Mouse (Mus musculus): Measurements from ENCODE around the gene Heca.
"Not testable (repeated sequence)": the region's sequence is repeated elsewhere in the genome, so short reads cannot be mapped to it uniquely, and the experiment has no call there.

The Heca gene

DNA sequence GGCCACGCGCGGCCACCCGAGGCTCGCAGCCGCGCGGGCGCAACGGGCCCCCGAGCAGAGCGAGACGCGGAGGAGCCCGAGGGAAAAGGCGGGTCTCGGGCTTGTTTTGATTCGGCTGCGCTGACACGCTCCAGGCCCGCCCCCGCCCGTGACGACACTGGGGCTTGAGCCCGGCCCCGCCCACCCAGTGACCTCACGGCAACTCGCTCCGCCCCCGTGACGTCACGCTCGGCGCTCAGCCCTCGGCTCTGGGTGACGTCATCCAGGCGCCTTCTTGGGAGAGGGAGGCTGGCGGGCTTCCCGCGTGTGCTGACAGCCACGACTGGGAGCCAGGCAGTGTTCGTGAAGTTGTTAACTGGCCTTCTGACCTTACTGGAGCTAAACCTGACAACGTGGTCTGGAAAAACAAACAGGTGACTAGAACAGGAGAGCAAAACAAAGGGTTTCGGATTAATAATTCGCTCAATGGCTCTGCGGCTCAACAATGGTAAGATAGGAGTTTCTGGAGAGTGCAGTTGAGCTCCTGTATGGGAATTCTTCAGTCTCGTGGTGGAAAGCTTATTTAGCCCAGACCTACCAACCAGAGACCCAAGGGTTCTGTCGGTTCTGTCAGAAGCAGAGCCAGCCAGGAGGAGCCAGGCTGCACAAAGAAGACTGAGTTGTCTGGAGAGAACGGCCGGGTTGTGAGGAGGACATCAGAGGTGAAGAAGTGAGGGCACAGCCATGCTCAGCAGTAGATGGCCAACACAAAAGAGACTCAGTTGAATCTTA lies at the start of gene Heca:
Gene Heca, minus strand, starts transcription at position 108 of the 771 bp plus-strand sequence.
- peak; percentile 80 to 84 for DNase-seq

DNA sequence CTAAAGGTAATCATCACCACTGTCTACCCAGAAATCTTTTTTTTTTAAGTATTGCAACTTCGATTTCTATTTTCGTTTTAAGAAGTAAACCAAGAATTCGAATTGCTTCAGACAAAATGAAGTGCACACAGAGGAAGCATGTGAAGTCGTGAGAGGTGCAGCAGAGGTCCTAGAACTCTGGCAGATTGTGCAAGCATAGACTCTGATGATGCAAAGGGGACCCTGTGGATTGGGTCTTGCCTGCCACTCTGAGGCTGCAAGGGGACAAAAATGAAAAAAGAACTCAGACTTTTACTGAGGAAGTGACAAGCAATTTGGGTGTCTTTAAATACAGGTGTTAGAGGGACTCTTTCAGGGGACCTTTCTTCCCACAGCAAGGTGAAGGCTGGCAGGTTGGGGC lies 42.7 kb upstream of the Heca start:
- DNase-seq: no peak

GRCm38 (mm10) chr10:17989136-17989535 lies 41.3 kb upstream of the Heca start:
- no peak for DNase-seq

DNA sequence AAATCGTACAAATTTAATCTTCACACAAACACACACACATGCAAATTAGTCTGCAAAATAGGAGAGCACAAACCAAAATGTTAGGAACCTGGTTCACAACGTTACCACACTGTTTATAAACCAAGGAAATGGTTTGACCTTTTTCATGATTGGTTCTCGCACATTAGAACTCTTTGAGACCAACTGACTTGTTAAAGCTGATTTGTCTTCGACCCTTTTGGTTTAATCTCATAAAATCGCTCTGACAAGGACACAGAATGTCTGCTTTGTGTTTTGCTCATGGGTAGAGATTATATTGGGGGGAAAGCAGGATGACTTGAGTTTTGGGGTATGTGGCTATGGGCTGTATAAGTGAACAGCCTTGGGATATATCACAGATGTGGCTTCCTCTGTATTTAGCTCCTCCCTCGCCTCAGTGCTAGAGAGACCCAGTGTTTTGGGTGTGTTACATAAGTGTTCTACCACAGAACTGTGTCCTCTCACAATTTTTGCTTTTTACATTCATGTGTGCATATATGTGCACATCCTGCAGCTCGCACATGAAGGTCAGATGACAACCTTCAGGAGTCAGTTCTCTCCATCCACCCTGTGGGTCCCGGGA lies 40.1 kb upstream of the Heca start:
- DNase-seq: no peak

DNA sequence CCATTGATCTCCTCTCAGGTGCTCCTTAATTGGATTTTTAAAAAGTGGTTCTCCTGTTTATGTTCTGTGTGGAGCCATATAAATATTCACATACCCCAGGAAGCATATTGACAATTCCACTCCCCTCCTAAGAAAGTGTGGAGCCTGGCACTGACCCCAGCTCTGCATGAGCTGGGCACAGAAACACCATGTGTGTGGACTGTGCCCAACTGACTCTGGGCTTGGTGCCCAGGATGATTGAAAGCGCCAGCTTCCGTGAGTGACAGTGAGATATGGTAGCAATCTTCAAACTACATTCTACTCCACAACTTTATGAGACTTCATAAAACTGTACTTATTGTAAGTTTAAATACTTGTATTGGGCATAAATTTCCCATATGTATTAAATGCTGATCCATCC lies 35.4 kb upstream of the Heca start:
- peak in 1 of 2 experiments; percentile 43 for DNase-seq

DNA sequence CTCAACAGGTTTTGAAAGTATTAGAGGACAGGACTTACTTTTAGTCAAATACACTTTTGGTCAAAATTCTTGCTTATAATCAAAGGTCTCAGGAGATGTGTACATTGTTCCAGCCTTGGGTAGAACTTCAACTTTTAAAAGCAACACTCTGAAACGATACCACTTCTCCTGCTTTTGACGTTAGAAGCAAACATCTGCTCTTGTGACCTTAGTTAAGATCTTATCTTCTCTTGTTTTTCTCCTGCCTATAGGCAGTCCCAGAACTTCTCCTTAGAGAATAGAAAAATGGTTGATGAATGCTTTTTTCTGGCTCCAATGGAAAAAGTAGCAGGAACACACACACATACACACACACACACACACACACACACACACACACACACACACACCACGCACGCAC lies 18.2 kb upstream of the Heca start:
- no peak for DNase-seq

DNA sequence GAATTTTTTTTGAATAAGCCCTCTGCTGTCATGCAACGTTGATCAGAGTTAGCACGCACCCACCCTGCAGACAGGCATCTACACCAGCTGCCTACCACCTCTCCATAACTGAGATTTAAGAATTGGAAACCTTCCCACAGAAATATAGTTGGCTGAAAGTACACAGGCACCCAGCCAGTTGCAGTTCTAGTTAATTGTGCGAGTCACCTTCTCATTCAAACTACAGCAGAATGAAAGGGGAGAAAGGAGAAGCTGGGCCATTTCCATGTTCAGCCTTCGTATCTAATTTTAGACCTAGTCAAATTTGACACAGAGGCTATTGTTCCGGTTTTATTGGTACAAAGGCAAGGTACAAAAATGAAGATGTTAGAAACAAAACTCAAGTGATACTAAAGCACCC lies 2.9 kb upstream of the Heca start:
- DNase-seq: no peak

GRCm38 (mm10) chr10:17947175-17947906 lies 526 bp downstream of the Heca start:
- DNase-seq: peak; percentile 35 to 53

DNA sequence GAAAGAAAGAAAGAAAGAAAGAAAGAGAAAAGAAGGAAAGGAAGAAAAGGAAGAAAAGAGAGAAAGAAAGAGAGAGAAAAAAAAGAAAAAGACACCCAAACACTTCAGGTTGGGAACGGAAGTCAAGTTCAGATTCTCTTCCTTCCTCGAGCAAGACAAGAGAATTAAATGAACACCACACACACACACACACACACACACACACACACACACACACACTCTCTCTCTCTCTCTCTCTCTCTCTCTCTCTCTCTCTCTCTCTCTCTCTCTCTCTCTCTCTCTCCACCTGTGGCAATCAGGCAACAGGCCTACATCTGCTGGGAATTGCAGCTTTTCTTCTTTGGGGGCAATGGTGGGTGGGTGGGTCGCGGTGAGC lies 1.1 kb downstream of the Heca start:
- DNase-seq: not testable (repeated sequence)

DNA sequence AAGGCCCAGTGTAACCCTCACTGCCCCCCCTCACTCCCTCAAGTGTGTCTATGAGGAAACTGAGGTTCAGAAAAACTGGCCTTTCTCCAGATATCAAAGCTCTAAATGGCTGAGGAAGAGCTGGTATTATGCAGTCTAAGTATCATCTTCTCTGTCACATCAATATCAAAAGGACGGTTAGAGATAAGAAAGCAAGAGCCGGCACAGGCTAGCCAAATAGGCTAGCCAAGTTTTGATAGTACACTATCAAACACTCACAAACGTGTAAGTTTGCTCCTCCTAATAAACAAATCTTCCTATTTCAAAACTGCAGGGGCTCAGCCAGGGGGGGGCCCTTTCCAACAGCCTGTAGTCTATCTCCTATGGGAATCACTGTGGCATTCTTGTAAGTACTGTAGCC lies 1.8 kb downstream of the Heca start:
- no peak for DNase-seq

GRCm38 (mm10) chr10:17933622-17934021 lies 14.2 kb downstream of the Heca start:
- no peak for DNase-seq

GRCm38 (mm10) chr10:17932131-17932530 lies 15.7 kb downstream of the Heca start:
- no peak for DNase-seq

GRCm38 (mm10) chr10:17931157-17931556 lies 16.7 kb downstream of the Heca start:
- no peak for DNase-seq

DNA sequence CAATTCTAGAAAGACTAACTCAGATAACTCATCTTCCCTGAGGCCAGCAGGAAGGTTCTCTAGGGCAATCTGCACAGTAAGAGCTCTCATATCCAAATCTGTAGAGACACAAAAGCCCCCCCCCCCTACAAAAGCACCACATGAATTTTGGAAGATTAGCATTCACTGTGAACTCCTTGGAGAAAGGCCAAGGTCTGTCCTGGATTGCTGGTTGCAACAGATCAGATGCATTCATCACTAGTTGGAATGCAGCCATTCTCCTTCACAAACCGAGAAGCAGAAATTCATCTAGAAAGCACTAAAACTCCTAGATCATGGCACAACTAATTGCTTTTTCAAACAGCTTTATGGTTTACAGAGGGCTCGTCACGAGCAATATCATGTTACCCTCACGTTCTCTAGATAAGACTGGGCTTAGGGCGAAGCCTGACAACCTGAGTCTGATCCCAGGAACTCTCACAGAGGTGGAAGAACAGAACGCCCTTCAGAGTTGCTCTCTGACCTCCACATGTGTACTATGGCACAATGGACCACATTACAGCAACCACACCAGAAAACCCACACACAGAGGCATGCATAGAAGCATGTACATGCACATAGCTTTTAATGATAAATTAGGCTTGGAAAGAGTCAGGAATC lies 17.3 kb downstream of the Heca start:
- DNase-seq: no peak

DNA sequence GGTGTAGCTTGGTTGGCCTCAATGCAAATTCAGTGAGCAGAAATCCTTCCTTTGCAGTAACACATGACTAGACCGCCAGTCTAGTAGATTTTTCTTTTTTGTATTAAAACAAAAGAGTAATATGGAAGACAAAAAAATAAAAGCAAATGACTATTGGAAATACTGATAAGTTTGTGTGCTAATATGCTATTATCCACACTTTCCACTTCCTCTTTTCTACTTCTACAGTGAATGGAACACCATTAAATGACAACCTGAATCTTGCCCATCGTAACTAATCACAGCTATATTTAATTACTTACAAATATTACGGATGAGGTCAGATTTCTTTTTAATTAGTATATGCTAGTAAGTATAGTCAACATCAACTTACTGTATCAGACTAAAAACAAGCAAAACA lies 22.7 kb downstream of the Heca start:
- no peak for DNase-seq

DNA sequence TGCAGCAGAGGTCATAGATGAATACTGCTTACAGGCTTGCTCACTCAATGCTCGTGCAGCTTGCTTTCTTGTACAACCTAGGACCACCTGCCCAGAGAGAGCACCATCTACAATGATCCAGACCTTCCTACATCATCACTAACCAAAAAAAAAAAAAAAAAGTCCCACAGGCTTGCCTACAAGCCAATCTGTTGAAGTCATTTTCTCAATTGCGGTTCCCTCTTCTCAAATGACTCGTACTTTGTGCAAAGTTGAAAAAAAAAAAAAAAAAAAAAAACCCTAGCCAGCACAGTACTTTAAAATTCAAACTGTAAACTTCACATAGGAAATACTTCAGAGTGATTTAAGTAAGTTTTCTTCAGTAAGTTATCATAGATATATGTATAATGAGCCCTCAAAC lies 23.7 kb downstream of the Heca start:
- DNase-seq: no peak

- DNase-seq: no peak
These were observed 26.5 kb downstream of the Heca start for GRCm38 (mm10) chr10:17921381-17921780.

DNA sequence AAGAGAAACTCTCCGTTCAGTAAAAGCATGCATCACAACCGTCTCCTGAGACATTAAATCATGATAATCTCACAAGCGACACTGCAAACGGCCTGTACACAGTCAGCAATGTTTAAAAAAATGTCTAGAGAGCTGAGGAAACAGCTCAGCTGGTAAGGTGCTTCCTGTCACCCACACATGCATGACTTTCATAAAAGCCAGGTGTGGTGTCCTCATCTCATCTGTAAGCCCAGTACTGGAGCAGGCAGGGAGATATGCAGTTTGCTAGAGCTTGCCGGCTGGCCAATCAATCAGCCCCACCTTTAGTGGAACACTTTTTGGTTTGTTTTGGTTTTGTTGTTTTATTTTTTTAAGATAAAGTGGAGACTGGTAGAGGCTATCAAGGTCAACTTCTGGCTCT lies 27.9 kb downstream of the Heca start:
- no peak for DNase-seq

GRCm38 (mm10) chr10:17919032-17919431 lies 28.8 kb downstream of the Heca start:
- DNase-seq: no peak

DNA sequence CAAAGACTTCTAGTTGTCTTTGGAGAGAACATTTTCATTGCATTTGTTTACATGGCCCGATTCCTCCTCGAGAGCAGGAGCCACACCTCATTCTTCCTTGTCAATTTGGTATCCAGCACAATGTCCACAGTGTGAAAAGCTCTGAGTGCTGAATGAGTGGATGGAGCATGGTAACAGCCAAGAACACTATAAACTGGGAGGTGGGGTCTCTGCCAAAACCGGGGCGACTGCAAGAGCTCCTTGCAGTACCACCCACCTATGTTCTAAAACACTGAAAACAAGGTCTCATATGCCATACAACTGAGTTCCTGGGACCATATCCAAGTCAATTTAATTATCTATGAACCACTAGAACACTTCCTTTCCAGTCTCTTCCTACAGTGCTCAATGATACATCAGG lies 39.1 kb downstream of the Heca start:
- DNase-seq: no peak

- not testable (repeated sequence) for DNase-seq
These were observed 41.5 kb downstream of the Heca start for GRCm38 (mm10) chr10:17906405-17906804.

- no peak for DNase-seq
These were observed 44.4 kb downstream of the Heca start for GRCm38 (mm10) chr10:17903449-17903848.

DNA sequence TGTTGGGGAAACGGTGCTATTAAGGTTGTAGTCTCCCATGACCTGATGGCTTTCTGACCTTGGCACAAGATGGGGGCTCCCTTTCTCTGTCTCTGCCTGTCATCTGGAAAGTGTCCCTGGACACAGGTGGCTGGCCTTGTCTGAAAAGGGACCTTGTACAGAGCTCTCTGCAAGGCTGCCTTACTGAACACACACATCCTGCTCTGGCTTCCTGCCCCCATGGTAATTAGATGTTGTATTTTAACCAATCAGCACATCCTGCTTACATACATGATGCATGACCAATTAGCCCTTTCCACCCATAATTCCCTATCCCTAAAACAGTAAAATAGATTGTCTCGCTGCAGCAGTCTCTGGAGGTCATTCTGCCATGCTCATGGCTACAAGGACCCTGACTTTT lies 67.1 kb downstream of the Heca start:
- peak in 1 of 2 experiments; percentile 8 for DNase-seq

GRCm38 (mm10) chr10:17880038-17880437 lies 67.8 kb downstream of the Heca start:
- no peak for DNase-seq

All from kidney, adult 8-10 months (tissue).